Mouse (Mus musculus) lung, postnatal 0 days (tissue): ENCODE measurements around the gene Opa1.

ENCODE experiments used
- CTCF ChIP-seq: IDR thresholded peaks from 2 replicates; pipeline ENCODE4 v1.5.1; 2016; ENCODE audit warnings: antibody characterized with exemption, mild to moderate bottlenecking
- EP300 ChIP-seq: IDR thresholded peaks from 2 replicates; pipeline ENCODE4 v1.6.1; 2016; ENCODE audit warnings: antibody characterized with exemption, mild to moderate bottlenecking, control low read depth

- TF ChIP-seq CTCF (no peak), EP300 (no peak)
Observed at GRCm38 (mm10) chr16:29673230-29673629, 94.1 kb downstream of the Opa1 start.
